Mouse (Mus musculus): ENCODE measurements around the gene Dusp12. TPM values are rescaled to one million over a fixed set of nuclear protein-coding genes. Genes with fewer than 3 reads are reported as not detected.

The Dusp12 gene
- 14.3 and 18.2 TPM in 2 replicates for polyA plus RNA-seq (2012; rRNA removed)

DNA sequence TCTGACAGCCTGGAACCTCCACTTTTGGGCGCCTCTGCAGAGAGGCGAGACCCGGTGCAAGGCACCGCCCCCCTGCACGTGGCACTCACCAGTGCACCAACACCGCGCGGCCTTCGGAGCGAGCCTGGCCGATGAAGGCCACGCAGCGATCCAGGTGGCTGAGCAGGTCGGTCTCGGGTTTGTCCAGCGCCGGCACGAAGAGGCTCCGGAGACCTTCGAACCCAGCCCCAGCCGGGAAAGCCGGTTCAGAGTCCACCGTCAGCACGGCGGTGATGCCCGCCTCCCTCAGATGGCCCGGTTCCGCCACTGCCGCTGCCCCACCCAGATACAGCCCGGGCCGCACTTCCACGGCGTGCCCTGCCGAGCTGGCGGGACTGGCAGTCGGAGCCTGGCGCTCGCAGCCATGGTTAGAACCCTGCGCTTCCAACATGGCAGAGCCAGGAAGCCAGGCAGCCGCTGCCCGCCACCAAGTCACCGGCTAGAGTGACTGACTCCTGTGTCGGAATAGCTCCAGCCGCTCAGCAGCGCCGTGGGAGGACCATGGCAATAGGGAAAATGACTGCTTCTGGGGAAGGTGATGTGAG is at the start of gene Dusp12, which contains the start of gene Gm26620:
Gene Dusp12 (minus strand): TSS at position 563 of the 584 bp plus-strand sequence.
Gene Gm26620 (plus strand): TSS at position 88 of the 584 bp plus-strand sequence.
- DNase-seq (ENCODE audit: low read depth, low spot score): no peak
- WGBS: under 1% methylated on average over 46 of the region's 46 CpGs

DNA sequence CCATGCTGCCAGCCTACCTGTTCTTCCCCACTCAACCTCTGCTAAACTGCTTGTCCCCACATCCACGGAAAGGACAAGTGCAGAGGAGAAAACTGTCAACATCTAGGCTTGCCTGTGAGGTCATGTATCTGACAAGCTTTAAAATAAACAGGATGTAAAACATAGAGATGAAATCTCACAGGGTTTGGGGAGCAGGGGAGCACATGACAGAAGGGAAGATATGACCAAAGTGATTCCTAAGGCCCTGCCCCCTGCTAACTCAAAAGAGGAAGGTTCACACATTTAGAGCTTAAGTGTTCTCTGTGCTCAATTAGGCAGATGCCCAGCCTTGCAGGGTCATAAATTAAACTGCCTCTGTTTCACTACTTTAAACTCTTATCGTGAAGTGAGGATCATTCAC is 49.0 kb upstream of the Dusp12 start:
- 22% methylated on average over 2 of the region's 2 CpGs for WGBS
- no peak for DNase-seq (ENCODE audit: low read depth, low spot score)

DNA sequence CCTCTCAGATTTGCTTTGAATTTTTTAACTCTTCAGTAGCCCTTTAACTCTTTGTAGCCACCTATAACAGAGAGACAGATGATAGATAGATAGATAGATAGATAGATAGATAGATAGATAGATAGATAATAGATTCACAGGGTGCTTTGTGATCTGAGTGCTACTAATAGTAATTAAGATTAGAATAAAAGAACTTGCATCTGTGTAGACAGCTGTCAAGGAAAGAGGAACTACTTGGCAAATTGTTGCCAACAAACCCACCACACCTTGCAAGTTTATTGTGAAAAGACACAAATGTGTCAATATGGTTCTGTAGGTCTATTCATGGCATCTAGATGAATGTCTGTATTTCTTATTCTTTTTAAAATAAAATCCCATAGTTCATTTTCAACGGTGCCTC is 48.6 kb upstream of the Dusp12 start:
- WGBS: 77% methylated on average over 1 of the region's 1 CpGs
- DNase-seq (ENCODE audit: low read depth, low spot score): no peak

DNA sequence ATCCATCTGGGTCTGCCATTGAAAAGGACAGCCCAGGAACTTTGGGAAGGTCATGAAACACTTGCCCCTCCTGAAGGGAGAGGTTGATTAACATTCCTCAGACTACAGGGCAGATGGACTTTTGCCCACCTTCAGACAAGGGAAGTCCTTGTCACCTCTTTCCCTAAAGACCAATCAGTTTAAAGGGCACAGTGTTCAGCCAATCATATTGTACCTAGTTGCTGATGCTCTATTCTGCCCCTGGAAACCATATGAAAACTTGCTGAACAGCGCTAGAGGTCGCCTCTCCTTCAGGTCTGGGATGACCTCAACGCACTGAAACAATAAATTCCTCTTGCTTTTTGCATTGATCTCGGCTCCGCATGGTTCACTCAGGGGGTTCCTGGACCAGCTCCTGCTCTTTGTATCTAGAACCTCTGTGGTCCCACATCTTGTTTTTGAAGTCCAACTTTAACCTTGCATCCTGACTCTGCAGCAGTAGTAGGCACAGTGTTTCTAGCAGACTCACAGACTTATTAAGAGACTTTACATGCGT is 48.1 kb upstream of the Dusp12 start:
- WGBS: 66% methylated on average over 6 of the region's 6 CpGs
- no peak for DNase-seq (ENCODE audit: low read depth, low spot score)

DNA sequence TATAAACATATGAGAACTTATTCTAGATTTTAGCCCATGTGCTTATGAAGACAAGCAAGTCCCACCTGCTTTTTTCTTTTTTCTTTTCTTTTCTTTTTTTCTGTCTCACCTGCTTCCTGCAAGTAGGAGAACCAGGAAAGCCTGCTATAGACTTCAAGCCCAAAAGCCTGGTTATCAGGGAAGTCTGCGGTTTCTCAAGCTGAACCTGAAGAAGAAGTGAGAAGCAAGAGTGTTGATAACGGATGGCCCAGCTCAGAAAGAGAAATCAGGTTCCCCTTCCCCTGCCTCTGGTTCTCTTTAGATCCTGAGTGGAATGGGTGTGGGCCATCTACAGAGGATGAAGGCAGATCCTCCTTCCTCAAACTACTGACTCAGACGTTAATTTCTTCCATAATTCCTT is 46.7 kb upstream of the Dusp12 start:
- 77% methylated on average over 3 of the region's 3 CpGs for WGBS

DNA sequence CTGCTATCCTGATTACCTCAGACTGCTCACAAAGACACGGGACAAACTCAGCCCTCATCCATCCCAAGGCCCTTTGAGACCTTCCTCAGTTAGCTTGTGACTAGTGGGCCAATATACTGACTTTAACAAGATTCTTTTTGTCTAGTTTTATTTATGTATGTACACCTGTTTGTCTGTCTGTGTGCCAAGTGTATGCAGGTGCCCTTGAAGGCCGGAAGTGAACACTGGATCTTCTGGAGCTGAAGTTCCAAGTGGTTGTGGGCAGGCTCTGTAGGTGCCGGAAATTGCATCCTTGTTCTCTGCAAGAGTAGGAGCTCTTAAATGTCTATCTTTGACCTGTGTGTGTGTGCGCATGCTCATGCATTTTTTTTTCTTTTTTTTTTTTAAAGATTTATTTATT is 43.9 kb upstream of the Dusp12 start:
- 61% methylated on average over 4 of the region's 4 CpGs for whole genome bisulfite sequencing
- DNase-seq (ENCODE audit: low read depth, low spot score): no peak

More for the DNA sequence above, 46.7 kb upstream of the Dusp12 start:
- no peak for DNase-seq (ENCODE audit: low read depth, low spot score)

DNA sequence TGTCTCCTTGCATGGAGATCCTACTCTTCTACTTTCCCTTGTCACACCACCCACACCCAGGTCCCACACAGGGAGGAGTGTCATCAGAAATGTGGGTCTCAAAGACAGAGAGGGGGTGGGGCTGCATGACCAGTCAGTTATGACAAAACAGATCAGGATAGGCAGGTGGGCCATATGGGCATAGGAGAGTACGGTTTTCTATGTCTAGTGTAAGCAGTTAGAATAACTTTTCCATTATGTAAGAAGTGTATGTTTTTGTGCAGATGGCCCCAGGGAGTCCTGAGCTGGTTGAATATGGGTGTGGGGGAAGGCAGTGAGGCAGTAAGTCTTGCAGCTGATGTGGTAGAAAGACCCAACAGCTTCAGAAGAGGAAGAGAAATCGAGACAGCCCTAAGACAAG is 43.1 kb upstream of the Dusp12 start:
- DNase-seq (ENCODE audit: low read depth, low spot score): no peak
- 45% methylated on average over 2 of the region's 2 CpGs for WGBS

DNA sequence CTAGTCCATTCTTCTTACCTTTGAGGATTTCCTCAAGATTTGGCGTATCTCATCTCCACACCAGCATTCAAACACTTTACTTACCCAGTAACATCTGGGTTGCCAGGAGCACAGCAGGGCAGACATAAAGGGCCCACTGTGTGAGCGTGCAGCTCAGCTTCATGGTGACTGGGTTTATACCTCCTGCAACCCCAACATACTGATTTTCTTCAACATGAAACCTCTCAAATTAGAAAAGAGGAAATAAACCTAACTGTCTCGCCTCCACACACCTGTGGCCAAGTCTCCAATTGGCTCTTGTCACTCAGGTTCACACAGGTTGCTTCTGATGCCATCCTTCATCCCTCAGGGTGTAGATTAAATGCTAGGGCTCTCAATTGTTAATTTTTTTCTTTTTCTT is 42.0 kb upstream of the Dusp12 start, which contains the start of gene Fcrla:
Gene Fcrla (minus strand): TSS at position 206 of the 400 bp plus-strand sequence.
- 89% methylated on average over 3 of the region's 3 CpGs for WGBS
- no peak for DNase-seq (ENCODE audit: low read depth, low spot score)

DNA sequence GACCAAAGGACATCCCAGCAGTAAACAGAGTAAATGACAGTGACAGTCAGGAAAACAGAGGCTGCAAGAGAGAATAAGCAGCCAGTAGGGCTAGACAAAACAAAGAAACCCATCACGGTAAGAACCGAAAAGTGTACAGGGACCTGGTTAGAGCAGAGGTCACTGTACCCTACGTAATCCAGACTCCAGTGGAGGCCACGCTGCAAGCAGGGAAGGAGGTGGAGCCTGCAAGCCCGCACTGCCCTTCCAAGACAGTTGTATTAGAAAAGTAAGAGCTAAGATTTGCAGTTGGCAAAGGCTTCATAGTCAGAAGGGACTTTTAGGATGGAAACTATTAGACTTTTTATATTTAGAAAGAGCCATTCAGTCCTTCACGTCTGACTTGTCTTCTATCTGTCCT is 41.6 kb upstream of the Dusp12 start:
- WGBS: 55% methylated on average over 6 of the region's 6 CpGs
- DNase-seq (ENCODE audit: low read depth, low spot score): no peak

DNA sequence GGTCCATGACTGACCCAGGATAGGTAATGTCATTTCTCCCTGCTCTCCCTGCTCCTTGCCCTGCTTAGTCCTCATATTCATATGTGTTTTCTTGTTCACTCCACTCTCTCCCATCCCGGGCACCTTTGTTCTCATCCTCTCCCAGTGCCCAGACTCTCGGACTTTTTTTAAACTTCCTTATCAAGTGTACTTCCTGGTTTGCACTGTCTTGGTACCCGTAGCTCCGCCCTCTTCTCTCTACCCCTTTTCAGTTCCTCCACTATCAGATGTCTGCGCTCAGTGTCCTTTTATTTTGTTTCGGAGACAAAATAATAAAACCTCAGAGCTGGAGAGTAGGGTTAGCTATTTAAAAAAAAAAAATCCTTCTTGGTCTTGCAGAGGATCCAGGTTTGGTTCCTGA is 39.1 kb upstream of the Dusp12 start:
- WGBS: 48% methylated on average over 6 of the region's 6 CpGs

DNA sequence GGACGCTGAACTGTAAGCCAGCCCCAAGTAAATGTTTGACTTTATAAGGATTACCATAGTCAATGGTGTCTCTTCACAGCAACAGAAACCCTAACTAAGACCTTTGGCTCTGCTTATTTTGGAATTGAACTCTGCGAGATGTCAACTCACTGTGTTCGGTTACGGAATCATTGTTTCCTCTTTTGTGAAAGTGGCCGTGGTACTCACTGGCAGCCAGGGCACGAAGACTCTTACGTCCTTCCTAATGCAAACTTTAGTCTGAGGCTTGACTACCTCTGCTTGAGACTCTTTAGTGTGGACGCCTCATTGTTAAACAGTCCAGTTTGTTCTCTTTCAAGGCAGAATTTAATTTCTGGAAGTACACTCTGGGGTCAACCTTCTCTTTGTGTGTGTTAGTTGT is 34.0 kb upstream of the Dusp12 start:
- DNase-seq (ENCODE audit: low read depth, low spot score): no peak
- WGBS: 92% methylated on average over 8 of the region's 8 CpGs

More for the DNA sequence above, 39.1 kb upstream of the Dusp12 start:
- DNase-seq (ENCODE audit: low read depth, low spot score): no peak

DNA sequence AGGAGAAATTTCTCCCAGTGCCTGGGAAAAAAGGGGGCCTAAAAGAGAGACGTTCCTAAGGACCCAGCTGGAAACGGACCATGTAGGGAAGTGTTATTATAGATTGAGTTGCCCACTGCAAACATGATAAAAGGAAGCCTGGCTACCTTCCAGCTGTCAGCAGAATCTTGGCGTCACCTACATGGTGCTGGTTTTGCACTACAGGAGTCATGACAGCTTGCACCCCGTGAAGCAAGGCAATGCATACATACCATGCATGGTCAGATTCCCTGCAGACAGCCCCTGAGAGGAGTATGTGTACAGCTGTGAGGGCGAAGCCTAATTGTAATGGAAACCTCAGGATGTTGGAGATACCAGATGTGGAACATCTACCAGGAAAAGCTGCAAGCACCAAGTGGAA is 30.3 kb upstream of the Dusp12 start:
- no peak for DNase-seq (ENCODE audit: low read depth, low spot score)
- 50% methylated on average over 5 of the region's 5 CpGs for WGBS

DNA sequence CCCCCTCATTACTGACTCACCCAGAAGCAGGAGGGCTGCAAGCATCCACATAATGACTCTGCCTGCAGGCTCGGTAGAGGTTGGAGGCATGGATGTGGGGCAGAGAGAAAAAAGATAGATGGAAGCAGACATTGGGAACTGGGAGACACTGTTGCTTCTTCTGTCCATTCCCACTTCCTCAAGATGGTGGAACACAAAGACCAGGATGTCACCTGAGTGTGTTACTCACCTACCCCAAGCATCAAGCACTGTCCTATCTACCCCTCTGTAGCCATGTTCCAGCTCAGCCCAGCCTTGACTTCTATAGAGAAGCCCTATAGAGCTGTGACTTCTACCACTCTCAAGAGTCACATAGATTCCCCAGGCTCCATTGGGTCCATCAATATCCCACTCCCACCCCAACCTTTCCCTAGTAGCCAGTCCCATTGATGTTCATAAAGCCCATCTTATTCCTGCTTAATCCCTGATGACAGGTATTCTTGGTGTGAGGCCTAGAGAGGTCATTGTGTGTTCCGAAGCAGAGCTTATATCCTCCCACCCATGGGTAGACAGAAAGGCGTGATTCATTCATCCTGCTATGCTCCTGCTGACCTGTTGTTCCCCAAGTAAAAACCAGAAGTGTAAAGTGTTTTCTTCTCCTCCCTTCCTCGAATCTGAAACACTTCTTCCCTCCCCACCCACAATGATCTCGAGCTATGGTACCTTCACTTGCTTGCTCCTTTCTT is 27.7 kb upstream of the Dusp12 start, which contains the start of gene Fcrlb:
Gene Fcrlb (minus strand): TSS at position 51 of the 725 bp plus-strand sequence.
- WGBS: 65% methylated on average over 5 of the region's 5 CpGs
- no peak for DNase-seq (ENCODE audit: low read depth, low spot score)

DNA sequence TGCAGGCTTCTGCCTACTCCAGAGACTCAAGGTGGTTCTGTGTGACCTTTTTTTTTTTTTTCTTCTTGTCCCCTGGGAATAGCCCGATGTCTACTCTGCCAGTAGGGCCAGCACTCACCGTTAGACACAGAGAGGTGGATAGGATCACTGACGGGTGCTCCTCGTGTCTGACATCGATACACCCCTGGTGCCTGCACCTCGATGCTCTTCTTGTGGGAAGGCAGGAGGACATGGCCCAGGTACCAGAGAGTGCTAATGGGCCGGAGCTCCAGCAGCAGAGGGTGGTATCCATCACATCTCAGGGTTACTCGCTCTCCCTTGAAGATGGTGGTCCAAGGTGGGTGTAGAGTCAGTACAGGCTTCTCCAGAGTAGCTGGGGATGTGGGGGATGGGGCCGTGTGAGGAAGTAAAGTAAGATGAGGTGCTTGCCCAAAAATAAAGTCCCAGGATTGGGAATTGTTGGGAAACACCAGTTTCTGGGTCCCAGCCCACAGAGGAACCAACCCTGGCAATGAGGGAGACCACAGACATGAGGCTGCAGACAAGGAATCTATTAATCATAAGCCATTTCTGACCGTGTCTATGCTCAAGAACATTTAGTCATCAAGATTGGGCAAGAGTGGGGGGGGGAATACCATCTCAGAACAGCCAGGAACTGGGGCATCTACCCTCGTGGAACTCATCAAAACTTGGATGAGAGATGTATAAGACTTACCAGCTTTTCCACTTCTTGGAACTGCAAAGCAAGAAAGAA is 26.7 kb upstream of the Dusp12 start:
- WGBS: 78% methylated on average over 11 of the region's 11 CpGs
- DNase-seq (ENCODE audit: low read depth, low spot score): no peak

DNA sequence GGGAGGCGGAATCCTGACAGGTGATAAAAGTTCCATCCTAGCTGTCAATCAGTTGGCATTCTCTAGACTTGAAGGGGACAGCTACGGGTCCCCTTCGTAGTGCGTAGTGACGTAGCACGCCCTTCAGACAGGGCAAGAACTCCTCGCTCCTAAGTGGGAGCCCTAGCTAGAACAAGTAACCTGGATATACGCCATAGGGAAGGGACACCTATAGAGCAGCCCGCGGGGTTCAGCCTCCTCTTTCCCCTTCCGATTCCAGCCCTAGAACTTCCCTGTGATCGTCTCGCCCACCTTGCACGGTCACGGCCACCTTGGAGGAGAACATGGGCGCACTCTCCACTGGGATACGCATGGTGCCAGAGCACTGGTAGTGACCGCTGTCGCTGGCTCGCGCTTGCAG is 23.0 kb upstream of the Dusp12 start:
- WGBS: 8% methylated on average over 21 of the region's 21 CpGs
- no peak for DNase-seq (ENCODE audit: low read depth, low spot score)

DNA sequence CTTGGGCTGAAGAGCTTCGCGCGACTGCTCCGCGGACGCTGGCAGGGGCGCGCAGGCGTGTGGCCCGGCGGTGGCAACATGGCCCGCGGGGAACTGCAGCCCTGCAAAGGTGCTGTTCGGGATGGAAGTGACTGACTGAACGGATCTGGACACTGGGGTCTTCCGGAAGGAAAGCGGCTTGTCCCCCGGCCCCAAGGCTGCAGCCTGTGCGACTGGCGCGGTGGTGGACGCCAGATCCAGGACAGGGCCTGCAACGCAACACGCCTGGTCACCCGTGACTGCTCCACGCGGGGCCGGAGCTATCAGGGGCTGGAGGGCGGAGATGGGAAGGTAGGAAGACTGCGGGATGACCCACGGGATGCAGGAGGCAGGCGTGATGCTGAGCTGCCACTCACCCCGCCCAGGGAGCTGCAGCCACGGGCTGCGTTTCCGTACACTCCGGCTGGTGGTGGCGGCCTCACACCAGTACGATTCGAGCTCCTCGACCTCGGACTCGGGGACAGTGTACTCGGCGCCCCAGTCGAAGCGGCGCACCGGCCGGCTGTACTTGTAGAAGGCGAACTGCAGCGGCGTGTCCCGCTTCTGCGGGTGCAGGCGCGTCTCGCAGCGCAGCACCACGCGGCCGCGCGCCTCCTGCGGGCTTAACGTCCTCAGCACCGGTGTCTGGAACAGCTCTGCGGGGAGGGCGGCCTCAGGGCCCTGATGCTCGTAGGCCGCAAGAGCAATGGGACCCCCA is 22.3 kb upstream of the Dusp12 start:
- 3% methylated on average over 71 of the region's 71 CpGs for WGBS
- DNase-seq (ENCODE audit: low read depth, low spot score): no peak

DNA sequence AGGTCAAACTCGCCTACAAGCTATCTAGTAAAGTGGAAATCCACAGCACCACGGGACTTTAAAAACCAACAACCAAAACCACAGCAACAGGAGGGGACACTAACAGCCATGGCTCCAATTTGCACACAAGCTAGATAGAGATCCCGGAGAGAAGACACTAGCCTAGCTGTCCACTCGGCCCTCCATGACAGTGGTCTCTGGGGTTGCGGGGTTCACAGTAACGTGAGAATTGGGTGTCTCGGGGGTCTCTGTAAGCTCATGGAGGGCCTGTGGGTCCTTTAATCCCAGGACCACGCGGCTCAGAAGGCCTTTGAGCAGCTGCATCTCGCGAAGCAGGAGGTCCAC is 21.7 kb upstream of the Dusp12 start:
- 30% methylated on average over 11 of the region's 11 CpGs for WGBS
- no peak for DNase-seq (ENCODE audit: low read depth, low spot score)

DNA sequence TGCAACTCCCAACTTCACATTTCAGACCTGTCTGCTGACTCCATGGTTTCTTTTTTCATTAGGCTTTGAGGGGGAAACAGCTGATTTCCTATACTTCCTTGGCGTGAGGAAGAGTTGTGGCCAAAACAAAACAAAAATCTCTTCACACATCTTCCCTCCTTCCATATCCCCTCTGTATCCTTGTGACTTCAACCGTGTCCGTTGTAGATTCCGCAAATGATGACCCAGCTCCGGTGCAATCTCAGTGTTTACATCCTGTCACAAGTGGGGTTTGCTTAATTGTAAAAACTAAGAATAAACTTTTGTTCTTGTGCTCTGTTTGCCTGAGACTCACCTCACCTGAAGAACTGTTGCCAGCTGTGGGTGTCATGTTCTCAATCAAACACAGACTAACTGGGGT is 18.1 kb upstream of the Dusp12 start:
- DNase-seq (ENCODE audit: low read depth, low spot score): no peak
- 39% methylated on average over 5 of the region's 5 CpGs for WGBS

DNA sequence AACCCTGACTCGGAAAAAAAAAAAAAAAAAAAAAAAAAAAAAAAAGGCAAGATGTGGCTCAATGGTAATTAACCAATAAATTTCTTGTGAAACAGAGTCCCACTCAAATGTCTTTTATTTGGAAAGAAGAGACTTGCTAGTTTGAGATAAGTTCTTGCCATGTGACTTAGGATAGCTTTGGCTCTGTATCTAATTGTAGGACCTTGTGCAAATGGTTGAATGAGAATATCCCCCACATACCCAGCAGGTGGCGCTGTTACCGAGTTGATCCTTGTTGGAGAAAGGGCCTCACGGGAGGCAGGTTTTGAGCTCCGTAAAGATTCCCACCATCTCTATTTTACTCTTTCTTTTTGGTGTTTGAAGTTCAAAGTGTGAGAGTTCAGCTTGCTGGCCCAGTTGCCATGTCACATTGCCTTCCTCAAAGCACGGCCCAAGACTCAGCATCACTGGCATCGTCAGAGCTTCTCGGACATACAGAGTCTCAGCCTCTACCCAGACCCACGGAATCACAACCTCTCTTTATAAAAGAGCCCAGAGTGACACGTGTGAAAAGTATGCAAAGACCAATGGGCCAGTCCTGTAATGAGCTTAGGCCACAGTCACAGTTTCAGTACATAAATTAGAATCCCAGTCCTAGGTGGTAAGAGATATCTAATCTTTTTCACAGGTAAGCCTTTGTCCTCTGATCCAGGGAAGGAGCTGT is 16.3 kb upstream of the Dusp12 start:
- DNase-seq (ENCODE audit: low read depth, low spot score): peak; percentile 79
- 38% methylated on average over 10 of the region's 10 CpGs for WGBS
